Mouse (Mus musculus) cerebellum, postnatal 36 days (tissue): ENCODE results near the gene Gm42715.

Experiments
- DNase-seq, 2 experiments: peaks; one replicate each; pipeline ENCODE4 v3.0.0; 2021 to 2022; ENCODE audit warnings: mixed read lengths in 2 of 2

Gene Gm42715

GRCm38 (mm10) chr7:127587196-127587595 is 67.8 kb downstream of the Gm42715 start:
- DNase-seq: no peak

GRCm38 (mm10) chr7:127588011-127588871 is 68.9 kb downstream of the Gm42715 start, which contains the start of the genes Ccdc189 and Rnf40:
Gene Ccdc189, minus strand, starts transcription at chr7:127588595.
Gene Rnf40, plus strand, starts transcription at chr7:127588767.
- DNase-seq: peak; percentile 87 to 88

DNA sequence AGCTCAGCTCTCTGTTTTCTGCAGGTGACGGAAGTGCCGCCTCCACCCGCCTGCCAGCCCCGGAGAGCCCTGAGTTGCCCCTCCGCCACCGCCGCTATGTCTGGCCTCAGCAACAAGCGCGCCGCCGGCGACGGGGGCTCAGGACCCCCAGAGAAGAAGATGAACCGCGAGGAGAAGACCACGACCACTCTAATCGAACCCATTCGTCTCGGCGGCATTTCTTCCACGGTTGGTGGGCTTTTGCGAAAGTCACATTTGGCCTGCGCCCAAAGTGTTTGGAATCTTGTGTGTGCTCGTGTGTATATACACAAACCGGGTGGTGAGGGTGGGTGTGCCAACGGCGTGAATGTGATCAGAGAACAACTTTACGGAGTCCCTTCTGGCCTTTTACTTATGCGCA is 69.5 kb downstream of the Gm42715 start:
- DNase-seq: no peak

DNA sequence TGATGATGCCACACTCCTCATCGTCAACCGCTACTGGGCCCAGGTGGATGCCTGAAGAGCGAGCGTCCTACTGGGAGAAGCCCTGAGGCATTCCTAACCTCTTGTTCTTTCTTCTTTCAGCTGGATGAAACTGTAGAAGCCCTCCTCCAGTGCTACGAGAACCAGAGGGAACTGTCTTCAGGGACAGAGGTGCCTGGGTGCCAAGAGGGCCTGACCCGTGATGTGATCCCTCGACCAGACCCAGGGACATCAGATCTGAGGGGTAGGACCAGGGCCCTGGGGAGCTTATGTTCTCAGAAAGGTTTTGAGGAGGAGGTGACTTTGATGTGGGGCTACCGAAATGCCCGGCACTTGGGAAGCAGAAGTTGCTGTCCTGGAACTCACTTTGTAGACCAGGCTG is 70.3 kb downstream of the Gm42715 start:
- DNase-seq: no peak

- no peak for DNase-seq
These were observed 71.7 kb downstream of the Gm42715 start for GRCm38 (mm10) chr7:127591108-127591507.

GRCm38 (mm10) chr7:127592575-127592974 is 73.2 kb downstream of the Gm42715 start:
- no peak for DNase-seq

DNA sequence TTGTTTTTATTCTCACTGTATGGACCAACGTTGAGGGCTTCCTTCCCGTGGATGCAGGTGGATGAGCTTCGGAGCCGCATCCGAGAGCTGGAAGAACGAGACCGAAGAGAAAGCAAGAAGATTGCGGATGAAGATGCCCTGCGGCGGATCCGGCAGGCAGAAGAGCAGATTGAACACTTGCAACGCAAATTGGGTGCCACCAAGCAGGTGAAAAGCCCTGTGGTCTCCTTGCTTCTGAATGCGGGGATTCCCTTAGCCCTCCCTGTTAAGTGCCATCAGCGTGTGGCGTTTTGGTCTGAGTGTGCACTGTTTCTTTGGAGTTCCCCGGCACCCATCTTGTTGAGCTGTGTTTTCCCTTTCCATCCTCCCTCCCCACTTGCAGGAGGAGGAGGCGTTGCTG is 77.4 kb downstream of the Gm42715 start:
- DNase-seq: no peak

GRCm38 (mm10) chr7:127600612-127601011 is 81.2 kb downstream of the Gm42715 start:
- no peak for DNase-seq

- no peak for DNase-seq
These were observed 82.4 kb downstream of the Gm42715 start for GRCm38 (mm10) chr7:127601735-127602134.

- no peak for DNase-seq
These were observed 83.5 kb downstream of the Gm42715 start for GRCm38 (mm10) chr7:127602903-127603302.

DNA sequence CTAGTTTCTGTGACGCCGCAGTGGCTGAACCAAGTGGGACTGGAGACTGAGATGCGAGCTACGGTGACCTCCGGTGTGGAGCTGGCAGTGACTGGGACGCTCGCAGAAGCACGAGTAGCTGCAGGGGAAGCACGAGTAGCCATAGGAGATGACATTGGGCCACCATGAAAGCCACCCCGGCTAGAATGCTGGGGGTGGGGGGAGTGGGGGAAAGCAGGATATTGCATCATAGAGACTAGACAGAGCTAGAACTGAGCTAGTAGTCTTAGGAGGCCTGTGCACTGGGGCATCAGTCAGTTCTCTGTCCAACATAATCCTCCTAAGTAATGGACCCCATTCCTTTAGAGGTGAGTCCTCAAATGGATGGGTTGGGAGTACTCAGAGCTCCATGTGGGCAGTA is 84.9 kb downstream of the Gm42715 start:
- DNase-seq: no peak

GRCm38 (mm10) chr7:127607150-127607549 is 87.8 kb downstream of the Gm42715 start:
- no peak for DNase-seq

GRCm38 (mm10) chr7:127611011-127611410 is 91.6 kb downstream of the Gm42715 start:
- no peak for DNase-seq

- no peak for DNase-seq
These were observed 92.2 kb downstream of the Gm42715 start for GRCm38 (mm10) chr7:127611561-127611960.

- no peak for DNase-seq
These were observed 94.1 kb downstream of the Gm42715 start for GRCm38 (mm10) chr7:127613501-127613900.

DNA sequence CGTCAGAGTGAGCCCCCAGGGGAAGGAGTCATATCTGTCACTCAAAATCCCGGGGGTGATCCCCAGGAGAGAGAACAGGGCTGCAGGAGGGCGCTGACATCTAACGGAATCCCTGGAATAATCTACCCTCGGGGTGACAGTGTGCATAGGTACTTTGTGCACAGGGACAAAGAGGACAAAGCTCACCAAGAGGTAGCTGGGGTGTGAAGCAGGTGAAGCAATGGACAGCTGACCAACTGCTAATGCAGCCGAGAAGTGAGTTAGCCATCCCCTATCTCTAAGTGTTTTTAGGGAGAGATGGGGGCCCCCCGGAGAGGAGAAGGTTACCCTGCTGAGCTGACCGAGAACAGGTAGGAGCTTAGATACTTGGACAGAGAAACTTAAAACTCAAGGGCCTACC is 94.7 kb downstream of the Gm42715 start:
- no peak for DNase-seq

- DNase-seq: peak in 1 of 2 experiments; percentile 34
These were observed 95.1 kb downstream of the Gm42715 start for GRCm38 (mm10) chr7:127614511-127614890.

- DNase-seq: peak; percentile 67 to 74
These were observed 95.8 kb downstream of the Gm42715 start, which contains the start of gene Zfp629 for GRCm38 (mm10) chr7:127614891-127615843. Gene Zfp629, minus strand, starts transcription at chr7:127615797.

DNA sequence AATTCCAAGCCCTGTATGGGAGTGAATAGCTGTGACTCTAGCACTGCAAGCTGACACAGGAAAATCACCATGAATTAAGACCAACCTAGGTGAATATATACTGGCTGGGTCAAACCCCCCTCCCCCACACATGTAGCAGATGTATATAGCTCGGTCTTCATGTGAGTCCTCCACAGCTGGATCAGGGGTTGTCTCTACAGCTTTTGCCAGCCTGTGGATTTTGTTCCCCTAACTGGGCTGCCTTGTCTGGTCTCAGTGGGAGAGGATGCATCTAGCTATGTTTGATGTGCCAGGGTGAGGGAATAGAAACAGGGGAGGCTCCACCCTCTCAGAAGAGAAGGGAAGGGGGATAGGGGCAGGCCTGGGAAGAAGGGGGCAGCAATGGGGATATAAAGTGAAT is 97.0 kb downstream of the Gm42715 start:
- no peak for DNase-seq
